Mouse (Mus musculus) liver, adult 2 months (tissue): ENCODE results near the gene Dnah2. TPM values are rescaled to one million over a fixed set of nuclear protein-coding genes. Genes with fewer than 3 reads are reported as not detected.
A peak's percentile ranks its signal among the peaks of the same experiment; 100 is the strongest.

Experiments used
- DNase-seq: peaks from one replicate; pipeline ENCODE4 v3.0.0-alpha.2; 2011; ENCODE audit warnings: low read depth, low spot score; ENCODE audit errors: extremely low read depth
- H3K27ac ChIP-seq: fragments of 200-500 bp; replicated peaks from 2 replicates; pipeline ENCODE4 v1.5.1; 2012; ENCODE audit warnings: low read depth, mild to moderate bottlenecking, control low read depth, inconsistent platforms, low read length; ENCODE audit not compliant: insufficient read depth
- H3K27me3 ChIP-seq: fragments of 200-500 bp; 2 replicates; pipeline ENCODE4 v1.6.1; 2012; ENCODE audit warnings: mild to moderate bottlenecking, moderate library complexity, low read length, inconsistent platforms; ENCODE audit not compliant: control insufficient read depth, insufficient read depth
- H3K36me3 ChIP-seq: fragments of 200-500 bp; 2 replicates; pipeline ENCODE4 v1.6.1; 2012; ENCODE audit warnings: low read length, inconsistent platforms; ENCODE audit not compliant: control insufficient read depth, insufficient read depth
- H3K4me1 ChIP-seq: fragments of 200-500 bp; 2 replicates; pipeline ENCODE4 v1.6.1; 2011; ENCODE audit warnings: low read length; ENCODE audit not compliant: control insufficient read depth, insufficient read depth
- H3K4me3 ChIP-seq: fragments of 200-500 bp; 2 replicates; pipeline ENCODE4 v1.5.1; 2011; ENCODE audit warnings: low read depth, mild to moderate bottlenecking, control low read depth, low read length, moderate library complexity; ENCODE audit not compliant: insufficient read depth
- H3K79me2 ChIP-seq: fragments of 200-500 bp; 2 replicates; pipeline ENCODE4 v1.6.1; 2012; ENCODE audit warnings: inconsistent platforms, mild to moderate bottlenecking, low read length, moderate library complexity; ENCODE audit not compliant: control insufficient read depth, insufficient read depth
- H3K9ac ChIP-seq: fragments of 200-500 bp; 2 replicates; pipeline ENCODE4 v1.6.1; 2012; ENCODE audit warnings: low read depth, mild to moderate bottlenecking, control low read depth, inconsistent platforms, low read length
- CTCF ChIP-seq: fragments of 200-500 bp; IDR thresholded peaks from 2 replicates; pipeline ENCODE4 v1.5.1; 2011; ENCODE audit warnings: low read depth, low read length, control low read depth
- POLR2A ChIP-seq: fragments of 200-500 bp; IDR thresholded peaks from 2 replicates; pipeline ENCODE4 v1.6.1; 2011; ENCODE audit warnings: low read length, control low read depth; ENCODE audit not compliant: insufficient read depth; ENCODE audit errors: extremely low read depth
- WGBS: fragments of 180-500 bp; shearing (Covaris S2); methylation state at CpG from one replicate; pipeline ENCODE4 v1.1.7; 2018; 5-methylcytosine and 5-hydroxymethylcytosine counted together
- polyA plus RNA-seq: library from polyadenylated mRNA; depleted of rRNA; stranded (reverse); fragments of >200 nt; gene quantifications from 2 replicates; pipeline ENCODE4 v1.2.3, GENCODE M21; 2012
- total RNA-seq: library from RNA; depleted of rRNA; stranded (reverse); fragments of >200 nt; gene quantifications from 2 replicates; pipeline ENCODE4 v1.2.3, GENCODE M21; 2014

Gene Dnah2
- total and polyA plus RNA-seq, 2 experiments = 0.02 to 0.09 TPM

DNA sequence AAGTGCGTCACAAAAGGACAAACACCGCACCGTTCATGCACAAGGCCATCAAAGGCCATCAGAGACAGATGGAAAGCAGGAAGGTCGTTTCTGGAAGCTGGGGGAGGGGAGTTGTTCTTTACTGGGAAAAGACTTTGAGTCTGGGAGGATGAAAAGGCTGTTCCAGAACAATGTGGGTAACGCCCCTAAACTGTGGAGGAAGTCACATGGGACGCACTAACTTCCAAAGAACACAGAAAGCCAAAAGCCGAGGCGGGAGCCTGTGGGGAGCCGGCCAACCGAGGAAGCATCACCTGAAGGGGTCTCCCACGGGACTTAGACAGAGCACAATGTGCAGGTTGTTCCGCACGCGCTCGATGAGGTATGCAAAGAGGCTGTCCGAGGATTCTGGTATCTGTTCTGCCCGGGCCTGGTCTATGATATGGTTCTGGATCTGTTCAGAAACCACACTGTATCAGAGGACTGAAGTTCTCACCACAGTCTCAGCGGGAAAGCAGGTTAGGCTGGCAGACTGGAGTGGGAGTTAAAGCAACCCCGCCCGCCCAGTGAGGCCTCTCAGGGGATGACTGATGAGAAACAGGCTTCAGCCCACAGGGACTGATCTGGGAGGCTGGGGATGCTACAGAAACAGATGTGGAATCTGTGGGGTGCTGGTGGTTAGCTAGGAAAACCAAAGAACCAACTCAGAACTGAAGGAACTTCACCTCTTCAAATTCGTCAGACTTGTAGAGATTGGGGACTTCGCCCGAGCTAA is 96.6 kb downstream of the Dnah2 start:
- Histone ChIP-seq H3K4me3 (peak overlapping the region; percentile 35), H3K4me1 (no peaks in the 10 kb centered on the region), H3K36me3 (no peaks in the 10 kb centered on the region), H3K79me2 (no peaks in the 10 kb centered on the region), H3K27me3 (no peaks in the 10 kb centered on the region), H3K27ac (no peak overlapping the region; the same call in 1 of the 2 replicates), H3K9ac (peak overlapping the region; percentile 15; the same call in 1 of the 2 replicates)
- TF ChIP-seq POLR2A (no peak), CTCF (no peak)
- 66% methylated on average over 23 of the region's 23 CpGs for WGBS
- no peak for DNase-seq

DNA sequence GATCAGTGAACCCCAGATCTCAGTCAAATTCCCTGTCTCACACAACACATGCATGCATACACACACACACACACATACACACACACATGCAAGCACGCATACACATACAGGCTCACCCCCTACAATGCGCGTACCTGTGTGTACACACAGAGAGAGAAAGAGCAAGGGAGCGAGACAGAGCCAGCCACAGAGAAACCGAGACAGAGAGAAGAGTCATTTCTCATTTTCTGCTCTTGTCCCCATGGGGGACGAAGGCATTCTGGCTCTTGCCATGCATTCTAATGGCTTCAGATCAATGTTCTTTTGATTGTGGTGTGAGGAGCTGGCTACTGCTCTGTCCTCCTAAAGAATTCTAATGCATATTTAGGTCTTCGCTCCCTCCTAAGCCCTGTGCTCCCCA is 101.6 kb downstream of the Dnah2 start:
- Histone ChIP-seq H3K9ac (no peak overlapping the region), H3K79me2 (no peaks in the 10 kb centered on the region), H3K36me3 (no peaks in the 10 kb centered on the region), H3K4me1 (no peaks in the 10 kb centered on the region; the same call in 1 of the 2 replicates), H3K27ac (no peak overlapping the region), H3K4me3 (no peak overlapping the region), H3K27me3 (no peaks in the 10 kb centered on the region)
- DNase-seq = no peak
- WGBS = 95% methylated on average over 7 of the region's 7 CpGs
- no peak for TF ChIP-seq CTCF
- TF ChIP-seq POLR2A = no peak

DNA sequence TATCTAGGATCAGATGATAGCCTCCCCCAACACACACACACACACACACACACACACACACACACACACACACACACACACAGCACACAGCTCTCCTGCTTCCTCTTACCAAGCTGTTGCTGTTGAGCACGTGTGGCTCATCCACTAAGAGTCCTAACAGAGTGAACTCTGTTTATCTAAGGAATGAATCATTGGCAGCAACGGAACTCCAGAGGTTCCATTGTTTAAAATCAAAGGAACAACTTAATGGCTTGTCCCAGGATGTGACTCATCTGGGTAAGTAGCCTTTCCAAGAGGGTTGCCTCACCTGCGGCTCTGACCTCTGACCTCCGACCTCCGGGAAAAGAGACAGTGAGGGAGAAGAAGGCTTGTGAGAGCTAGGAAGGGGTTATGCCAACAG is 105.6 kb downstream of the Dnah2 start:
- Histone ChIP-seq H3K79me2 (no peaks in the 10 kb centered on the region), H3K4me1 (no peaks in the 10 kb centered on the region; the same call in 1 of the 2 replicates), H3K36me3 (no peaks in the 10 kb centered on the region), H3K4me3 (no peak overlapping the region), H3K27me3 (no peaks in the 10 kb centered on the region), H3K27ac (no peak overlapping the region), H3K9ac (no peak overlapping the region)
- 22% methylated on average over 5 of the region's 5 CpGs for WGBS
- DNase-seq = no peak
- TF ChIP-seq CTCF (no peak), POLR2A (no peak)

DNA sequence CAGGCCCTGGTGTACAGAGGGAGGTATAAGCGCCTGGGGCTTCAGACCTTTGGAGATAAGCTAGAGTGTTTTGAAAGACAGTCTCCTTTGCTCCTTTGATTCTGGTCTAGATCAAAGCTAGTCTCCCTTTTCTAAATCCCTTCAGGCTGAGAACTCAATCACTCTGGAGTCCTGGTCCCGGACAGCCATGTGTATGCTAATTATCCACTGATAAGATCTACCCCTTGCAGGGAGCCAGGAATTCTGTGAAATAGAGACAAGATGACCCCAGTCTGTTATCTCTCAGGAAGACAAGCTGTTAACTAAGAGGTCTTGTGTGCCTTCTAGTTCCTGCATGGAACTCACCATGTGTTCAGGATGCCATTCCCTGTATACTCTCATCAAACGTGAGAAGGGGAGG is 111.6 kb downstream of the Dnah2 start:
- TF ChIP-seq CTCF (no peak), POLR2A (no peak)
- no peaks in the 10 kb centered on the region for H3K36me3 ChIP-seq
- no peaks in the 10 kb centered on the region for H3K27me3 ChIP-seq
- no peaks in the 10 kb centered on the region for H3K79me2 ChIP-seq
- WGBS = 70% methylated on average over 3 of the region's 3 CpGs
- no peak overlapping the region for H3K27ac ChIP-seq
- H3K4me1 ChIP-seq = no peaks in the 10 kb centered on the region
- no peak overlapping the region for H3K9ac ChIP-seq
- DNase-seq = no peak
- H3K4me3 ChIP-seq = no peak overlapping the region

DNA sequence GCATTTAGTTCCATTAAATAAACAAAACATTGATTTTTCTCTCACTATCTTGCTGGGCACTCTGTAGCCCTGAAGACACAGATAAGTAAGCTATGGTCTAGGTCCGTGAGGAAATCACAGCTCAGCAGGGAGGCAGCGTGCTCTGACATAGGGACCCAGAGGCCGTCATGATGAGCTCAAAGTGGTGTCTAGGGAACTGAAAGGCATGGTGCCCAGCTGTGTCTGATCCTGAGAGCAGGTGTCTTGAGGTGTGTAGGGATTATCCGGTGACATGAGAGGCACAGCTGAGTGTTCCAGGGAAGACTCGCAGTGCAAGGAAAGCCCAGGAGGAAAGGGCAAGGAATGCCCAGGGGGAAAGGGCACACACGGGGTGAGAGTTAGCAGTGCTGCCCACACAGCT is 115.7 kb downstream of the Dnah2 start:
- no peak for DNase-seq
- no peaks in the 10 kb centered on the region for H3K79me2 ChIP-seq
- H3K36me3 ChIP-seq = no peaks in the 10 kb centered on the region
- no peak for TF ChIP-seq POLR2A
- WGBS = 76% methylated on average over 6 of the region's 6 CpGs
- no peak overlapping the region for H3K4me3 ChIP-seq
- H3K27ac ChIP-seq = no peak overlapping the region
- no peak overlapping the region for H3K9ac ChIP-seq
- peaks cover 2% of the 10 kb centered on the region; the same call in 1 of the 2 replicates for H3K4me1 ChIP-seq
- H3K27me3 ChIP-seq = no peaks in the 10 kb centered on the region

DNA sequence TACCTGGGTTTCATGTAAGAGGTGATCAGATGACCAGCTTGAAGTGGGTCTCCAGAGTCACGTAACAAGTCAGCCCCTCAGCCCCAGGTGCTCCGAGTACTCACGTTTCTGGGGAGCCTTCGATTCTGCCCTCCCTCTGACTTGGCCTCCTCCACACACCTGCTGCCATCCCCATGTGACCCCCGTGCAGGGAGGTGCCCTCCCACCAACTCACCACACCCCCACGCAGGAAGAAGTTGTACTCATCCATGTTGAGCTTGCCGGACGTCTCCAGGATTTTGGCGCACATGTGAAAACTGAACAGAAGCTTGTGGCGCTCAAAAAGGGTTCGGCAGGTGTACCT is 116.3 kb downstream of the Dnah2 start:
- TF ChIP-seq POLR2A (no peak), CTCF (no peak)
- peaks cover 2% of the 10 kb centered on the region; the same call in 1 of the 2 replicates for H3K4me1 ChIP-seq
- no peaks in the 10 kb centered on the region for H3K36me3 ChIP-seq
- whole genome bisulfite sequencing = 68% methylated on average over 11 of the region's 11 CpGs
- H3K79me2 ChIP-seq = no peaks in the 10 kb centered on the region
- H3K4me3 ChIP-seq = no peak overlapping the region
- H3K27me3 ChIP-seq = no peaks in the 10 kb centered on the region
- H3K27ac ChIP-seq = no peak overlapping the region
- no peak overlapping the region for H3K9ac ChIP-seq
- DNase-seq = no peak
